Mouse (Mus musculus) midbrain, embryonic 11.5 days (tissue): ENCODE measurements around the gene Adarb2. TPM values are rescaled to one million over a fixed set of nuclear protein-coding genes. Genes with fewer than 3 reads are reported as not detected.

Source experiments
- ATAC-seq: fragments of 200-750 bp; cut with Nextera tagmentation; 2 replicates; pipeline ENCODE4 v1.8.0; 2017; ENCODE audit warnings: moderate TSS enrichment, moderate library complexity; ENCODE audit not compliant: low FRiP score
- DNase-seq: peaks from one replicate; pipeline ENCODE4 v3.0.0; 2015; ENCODE audit warnings: low spot score; ENCODE audit errors: missing footprints
- H3K27ac ChIP-seq: fragments of 300-500 bp; sonication (generic); 2 replicates; pipeline ENCODE4 v1.5.1; 2014; ENCODE audit warnings: low read depth, low read length
- H3K27me3 ChIP-seq: fragments of 300-500 bp; sonication (generic); 2 replicates; pipeline ENCODE4 v1.6.1; 2014; ENCODE audit warnings: mild to moderate bottlenecking, low read length, moderate library complexity, mixed read lengths; ENCODE audit not compliant: control insufficient read depth, insufficient read depth
- H3K36me3 ChIP-seq: fragments of 300-500 bp; sonication (generic); 2 replicates; pipeline ENCODE4 v1.6.1; 2014; ENCODE audit warnings: mild to moderate bottlenecking, low read length, moderate library complexity, mixed read lengths; ENCODE audit not compliant: control insufficient read depth, insufficient read depth
- H3K4me1 ChIP-seq: fragments of 300-500 bp; sonication (generic); 2 replicates; pipeline ENCODE4 v1.6.1; 2014; ENCODE audit warnings: low read length; ENCODE audit not compliant: control insufficient read depth, insufficient read depth
- H3K4me2 ChIP-seq: fragments of 300-500 bp; sonication (generic); 2 replicates; pipeline ENCODE4 v1.6.1; 2014; ENCODE audit warnings: mild to moderate bottlenecking, moderate library complexity
- H3K4me3 ChIP-seq: fragments of 300-500 bp; sonication (generic); 2 replicates; pipeline ENCODE4 v1.5.1; 2014; ENCODE audit warnings: low read depth, low read length
- H3K9ac ChIP-seq: fragments of 300-500 bp; sonication (generic); 2 replicates; pipeline ENCODE4 v1.6.1; 2014; ENCODE audit warnings: low read length
- H3K9me3 ChIP-seq: fragments of 300-500 bp; sonication (generic); 2 replicates; pipeline ENCODE4 v1.6.1; 2016; ENCODE audit warnings: low read length; ENCODE audit not compliant: control insufficient read depth
- WGBS: fragments of 180-500 bp; shearing (Covaris S2); extraction: QIAGEN DNeasy Blood & Tissue Kit; methylation state at CpG from one replicate; pipeline ENCODE4 v1.1.7; 2014; 5-methylcytosine and 5-hydroxymethylcytosine counted together
- polyA plus RNA-seq: library from polyadenylated mRNA; unstranded; fragments of >200 nt; fragmentation: Nextera tagmentation; extraction: Ambion mirVana; gene quantifications from 2 replicates; pipeline ENCODE4 v1.2.1, GENCODE M21; 2014

The Adarb2 gene
- polyA plus RNA-seq, 1 experiment from 2014 or later, result 5.9 TPM

DNA sequence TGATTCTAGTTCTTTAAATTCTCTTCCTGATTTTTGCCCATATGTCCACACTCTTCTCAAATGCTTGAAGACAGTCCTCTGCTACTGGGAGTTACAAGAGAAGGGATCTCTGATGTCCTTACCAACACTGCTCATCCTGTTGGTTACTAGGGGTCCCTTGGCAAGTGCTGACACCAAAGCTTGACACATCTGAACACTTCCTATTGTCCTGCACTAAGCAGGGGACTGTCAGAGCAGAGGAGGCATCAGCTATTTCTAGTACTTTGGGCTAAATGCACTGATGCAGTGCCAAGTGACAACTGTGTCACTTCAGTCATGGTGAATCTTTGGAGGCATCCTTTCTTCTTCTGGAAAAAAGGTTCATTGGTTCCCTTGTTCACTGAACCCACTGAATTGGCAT lies 150.3 kb downstream of the Adarb2 start:
- H3K27me3 ChIP-seq, result no peaks in the 10 kb centered on the region
- no peak overlapping the region for H3K4me2 ChIP-seq
- no peaks in the 10 kb centered on the region for H3K36me3 ChIP-seq
- no peak for DNase-seq
- H3K9ac ChIP-seq, result no peak overlapping the region
- H3K4me3 ChIP-seq, result no peak overlapping the region
- no peaks in the 10 kb centered on the region for H3K9me3 ChIP-seq
- no peak for ATAC-seq
- H3K27ac ChIP-seq, result no peak overlapping the region
- H3K4me1 ChIP-seq, result no peaks in the 10 kb centered on the region

DNA sequence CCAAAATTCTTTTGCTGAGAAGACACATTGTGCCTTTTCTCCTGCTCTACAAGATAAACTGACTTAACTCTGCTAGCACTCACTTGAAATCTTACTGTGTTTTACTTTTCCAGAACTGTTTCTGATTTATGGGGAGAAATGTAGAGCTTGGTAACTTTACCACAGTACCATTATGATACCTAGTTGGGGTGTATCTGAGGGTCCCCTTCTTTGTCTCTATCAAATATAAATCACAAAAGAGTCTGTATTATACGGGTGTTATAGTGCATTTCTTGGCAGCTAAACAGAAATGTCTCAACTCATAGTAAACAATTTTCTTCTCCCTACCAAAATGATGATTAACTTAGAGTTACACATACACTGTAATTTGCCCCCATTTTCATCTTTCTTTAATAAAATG lies 162.9 kb downstream of the Adarb2 start:
- Histone ChIP-seq H3K9ac (no peak overlapping the region), H3K4me1 (no peaks in the 10 kb centered on the region), H3K9me3 (no peaks in the 10 kb centered on the region), H3K36me3 (no peaks in the 10 kb centered on the region), H3K27ac (no peak overlapping the region), H3K4me3 (no peak overlapping the region), H3K27me3 (no peaks in the 10 kb centered on the region), H3K4me2 (no peak overlapping the region)
- 94% methylated on average over 1 of the region's 1 CpGs for WGBS
- ATAC-seq (no peak), DNase-seq (no peak)

DNA sequence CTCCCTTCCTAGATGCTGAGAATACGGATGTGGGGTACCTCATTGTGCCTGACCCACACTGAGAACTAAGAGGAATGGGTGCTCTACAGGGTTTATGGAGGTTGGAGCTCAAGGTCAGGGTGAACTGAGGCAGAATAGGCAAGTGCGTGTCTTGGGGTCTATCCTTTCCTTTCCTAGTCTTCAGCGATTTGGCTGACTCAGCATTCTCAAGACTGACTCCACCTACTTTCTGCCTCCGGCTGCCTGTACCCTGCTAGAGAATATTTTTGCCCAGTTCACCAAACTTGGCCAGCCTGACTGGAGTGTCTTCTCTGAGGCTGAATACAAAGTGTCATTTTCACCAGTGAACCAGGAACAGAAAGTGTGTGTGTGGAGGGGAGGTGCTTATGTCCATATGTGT lies 163.4 kb downstream of the Adarb2 start:
- H3K27ac ChIP-seq, result no peak overlapping the region
- ATAC-seq (no peak), DNase-seq (no peak)
- no peak overlapping the region for H3K9ac ChIP-seq
- no peak overlapping the region for H3K4me2 ChIP-seq
- H3K9me3 ChIP-seq, result no peaks in the 10 kb centered on the region
- H3K4me3 ChIP-seq, result no peak overlapping the region
- no peaks in the 10 kb centered on the region for H3K36me3 ChIP-seq
- no peaks in the 10 kb centered on the region for H3K4me1 ChIP-seq
- WGBS, result 91% methylated on average over 4 of the region's 4 CpGs
- no peaks in the 10 kb centered on the region for H3K27me3 ChIP-seq

- no peak for ATAC-seq
- Histone ChIP-seq H3K27me3 (no peaks in the 10 kb centered on the region), H3K4me3 (no peak overlapping the region), H3K36me3 (no peaks in the 10 kb centered on the region), H3K4me1 (no peaks in the 10 kb centered on the region), H3K9me3 (no peaks in the 10 kb centered on the region), H3K27ac (no peak overlapping the region), H3K9ac (no peak overlapping the region), H3K4me2 (no peak overlapping the region)
- 90% methylated on average over 7 of the region's 7 CpGs for WGBS
- no peak for DNase-seq
These were observed 167.3 kb downstream of the Adarb2 start for GRCm38 (mm10) chr13:8369868-8370387.

GRCm38 (mm10) chr13:8388541-8388940 lies 185.9 kb downstream of the Adarb2 start:
- DNase-seq, result no peak
- 57% methylated on average over 1 of the region's 1 CpGs for WGBS
- Histone ChIP-seq H3K9me3 (no peaks in the 10 kb centered on the region), H3K36me3 (no peaks in the 10 kb centered on the region), H3K4me1 (no peaks in the 10 kb centered on the region), H3K27ac (no peak overlapping the region), H3K9ac (no peak overlapping the region), H3K27me3 (no peaks in the 10 kb centered on the region), H3K4me3 (no peak overlapping the region), H3K4me2 (no peak overlapping the region)
- no peak for ATAC-seq

- Histone ChIP-seq H3K4me1 (no peaks in the 10 kb centered on the region), H3K27me3 (no peaks in the 10 kb centered on the region), H3K4me2 (no peak overlapping the region), H3K9ac (no peak overlapping the region), H3K27ac (no peak overlapping the region), H3K9me3 (no peaks in the 10 kb centered on the region), H3K4me3 (no peak overlapping the region), H3K36me3 (no peaks in the 10 kb centered on the region)
- ATAC-seq (no peak), DNase-seq (no peak)
- 64% methylated on average over 4 of the region's 4 CpGs for WGBS
These were observed 197.8 kb downstream of the Adarb2 start for GRCm38 (mm10) chr13:8400265-8401041.

DNA sequence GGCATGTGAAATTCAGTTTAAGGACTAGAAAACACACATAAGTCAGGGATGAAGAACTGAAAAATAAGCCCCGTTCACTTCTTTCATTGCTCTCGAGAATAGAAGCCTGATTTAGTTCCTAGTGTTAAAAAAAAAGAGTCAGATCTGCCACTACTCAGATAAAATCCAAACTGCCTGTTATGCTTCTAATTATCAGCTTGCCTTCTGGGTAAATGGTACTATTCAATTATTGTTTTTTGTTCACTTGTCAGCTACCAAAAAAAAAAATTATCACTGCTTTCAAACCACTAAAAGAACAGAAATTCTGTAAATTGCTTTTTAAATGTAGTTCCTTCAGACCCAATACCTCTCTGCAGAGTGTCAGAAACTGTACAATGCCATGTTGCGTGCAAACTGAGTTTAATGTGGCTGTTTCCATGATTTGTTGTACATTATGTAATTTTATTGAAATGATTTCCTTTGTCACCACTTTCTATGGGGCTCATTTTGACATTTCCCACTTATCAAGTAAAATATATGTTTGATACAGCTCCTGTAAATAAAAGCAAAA lies 199.7 kb downstream of the Adarb2 start:
- H3K4me2 ChIP-seq, result no peak overlapping the region
- no peak overlapping the region for H3K27ac ChIP-seq
- no peak overlapping the region for H3K4me3 ChIP-seq
- H3K9me3 ChIP-seq, result no peaks in the 10 kb centered on the region
- WGBS, result 86% methylated on average over 3 of the region's 3 CpGs
- DNase-seq, result no peak
- no peaks in the 10 kb centered on the region for H3K27me3 ChIP-seq
- no peaks in the 10 kb centered on the region for H3K4me1 ChIP-seq
- H3K36me3 ChIP-seq, result no peaks in the 10 kb centered on the region
- no peak overlapping the region for H3K9ac ChIP-seq
- ATAC-seq, result no peak

DNA sequence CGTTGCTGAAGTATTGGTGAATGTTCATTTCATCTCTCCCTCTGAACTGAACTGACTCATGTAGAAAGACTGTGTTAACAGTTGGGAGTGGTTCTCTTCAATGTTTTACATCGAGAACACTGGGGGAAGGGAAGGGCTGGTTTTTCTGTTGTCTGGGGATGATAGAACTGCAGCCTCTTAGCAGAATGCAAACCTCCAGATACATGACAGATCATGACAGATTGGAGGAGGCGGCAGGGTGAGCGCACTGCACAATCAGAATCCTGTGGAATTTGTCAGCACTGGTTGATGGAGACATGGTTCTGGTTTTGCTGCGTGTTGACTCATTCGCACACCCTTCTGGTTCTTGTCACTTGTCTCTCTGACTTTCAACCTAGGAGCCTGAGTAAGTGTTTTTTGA lies 203.4 kb downstream of the Adarb2 start:
- Histone ChIP-seq H3K4me3 (no peak overlapping the region), H3K27me3 (no peaks in the 10 kb centered on the region), H3K4me1 (no peaks in the 10 kb centered on the region), H3K9ac (no peak overlapping the region), H3K9me3 (no peaks in the 10 kb centered on the region), H3K4me2 (no peak overlapping the region), H3K36me3 (no peaks in the 10 kb centered on the region), H3K27ac (no peak overlapping the region)
- ATAC-seq, result no peak
- WGBS, result 88% methylated on average over 6 of the region's 6 CpGs
- no peak for DNase-seq

- ATAC-seq, result peak; percentile 86
- no peak for DNase-seq
These were observed 208.0 kb downstream of the Adarb2 start for GRCm38 (mm10) chr13:8410353-8411318.

More at GRCm38 (mm10) chr13:8410353-8411318, 208.0 kb downstream of the Adarb2 start:
- Histone ChIP-seq H3K4me2 (no peak overlapping the region), H3K4me3 (no peak overlapping the region), H3K9me3 (no peaks in the 10 kb centered on the region), H3K4me1 (no peaks in the 10 kb centered on the region), H3K9ac (no peak overlapping the region), H3K36me3 (no peaks in the 10 kb centered on the region), H3K27me3 (no peaks in the 10 kb centered on the region), H3K27ac (no peak overlapping the region)
- 70% methylated on average over 5 of the region's 5 CpGs for WGBS
